Mouse (Mus musculus) E14TG2a.4 (cell line): ENCODE measurements around the gene Gm44965.

Experiments used
- CTCF ChIP-seq: conservative IDR thresholded peaks from 2 replicates; pipeline ENCODE4 v1.5.1; 2014; ENCODE audit warnings: low read length
- POU5F1 ChIP-seq: IDR thresholded peaks from 2 replicates; pipeline ENCODE4 v1.6.1; 2014; ENCODE audit warnings: low read length, borderline replicate concordance

GRCm38 (mm10) chr6:48648779-48649178, 55.0 kb downstream of the Gm44965 start:
- TF ChIP-seq CTCF (no peak), POU5F1 (no peak)
